Mouse (Mus musculus): Measurements from ENCODE around the gene Fam92b.

Gene Fam92b

GRCm38 (mm10) chr8:120152636-120153035, 24.6 kb downstream of the Fam92b start:
- DNase-seq (ENCODE audit: low spot score) = no peak

DNA sequence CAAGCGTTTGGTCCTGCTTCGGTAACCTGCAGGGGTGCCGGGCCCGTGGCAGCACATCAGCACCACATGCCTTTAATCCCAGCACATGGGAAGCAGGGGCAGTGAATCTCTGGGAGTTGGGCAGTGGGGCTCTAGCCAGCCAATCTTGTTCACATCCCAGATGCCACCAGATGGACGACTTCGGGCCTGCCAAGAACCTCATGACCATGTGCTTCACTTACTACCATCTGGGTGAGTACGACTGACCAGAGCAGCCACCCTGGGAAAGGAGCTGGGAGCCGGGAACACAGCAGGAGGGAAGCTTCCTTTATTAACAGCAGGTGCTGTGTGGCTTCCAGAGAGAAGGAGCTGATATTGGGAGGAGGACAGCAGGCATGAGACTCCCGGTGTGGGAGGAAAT, 26.1 kb downstream of the Fam92b start:
- DNase-seq (ENCODE audit: low spot score) = no peak

DNA sequence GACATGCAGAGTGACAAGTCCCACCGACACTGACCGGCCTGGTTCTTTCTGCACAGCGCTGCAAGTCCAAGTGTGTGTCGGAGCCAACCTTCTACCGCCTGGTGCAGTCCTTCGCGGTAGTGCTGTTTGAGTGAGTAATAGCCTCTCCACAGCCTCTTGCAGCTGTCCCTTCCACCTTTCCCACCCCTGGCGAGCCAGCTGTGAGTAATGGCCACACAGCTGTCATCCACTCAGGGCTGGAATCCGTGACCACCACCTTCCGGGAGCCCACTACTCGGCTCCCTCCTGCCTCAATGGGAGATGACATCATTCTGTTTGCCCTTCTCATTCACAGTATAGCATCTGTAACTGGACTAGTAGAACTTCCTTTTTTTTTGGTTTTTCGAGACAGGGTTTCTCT, 27.2 kb downstream of the Fam92b start:
- DNase-seq (ENCODE audit: low spot score) = no peak

GRCm38 (mm10) chr8:120146051-120146450, 31.2 kb downstream of the Fam92b start:
- no peak for DNase-seq (ENCODE audit: low spot score)

DNA sequence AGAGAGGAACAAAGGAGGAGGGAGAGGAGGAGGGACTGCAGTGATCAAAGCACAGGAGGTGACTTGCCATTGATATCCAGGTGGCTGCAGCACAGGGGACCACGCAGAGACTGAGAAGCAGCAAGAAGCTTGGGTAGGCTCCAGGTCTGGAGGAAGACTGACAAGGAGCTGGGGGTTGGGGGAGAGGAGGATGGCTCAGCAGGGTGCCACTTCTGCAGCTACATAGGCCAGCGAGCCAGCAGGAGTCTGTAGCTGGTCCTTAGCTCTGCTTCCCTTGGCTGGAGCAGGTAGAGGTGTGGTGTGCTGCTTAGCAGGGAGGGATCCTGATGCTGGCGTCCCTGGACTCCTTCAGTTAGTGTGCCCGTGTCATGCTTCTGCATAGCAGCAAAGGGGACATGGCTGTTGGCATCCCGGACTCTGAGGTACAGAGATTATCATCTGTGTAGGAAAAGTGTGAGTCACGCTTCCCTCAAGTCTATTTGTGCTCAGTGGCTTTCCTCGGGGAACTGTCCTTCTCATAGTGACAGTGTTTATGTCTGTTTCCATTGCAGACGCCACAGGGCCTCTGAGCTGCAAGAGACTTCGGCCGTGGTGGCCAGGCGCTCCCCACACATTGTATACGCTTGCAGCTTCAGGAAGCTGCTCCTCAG, 32.5 kb downstream of the Fam92b start:
- DNase-seq (ENCODE audit: low spot score) = no peak

- DNase-seq (ENCODE audit: low spot score) = no peak
Measured at GRCm38 (mm10) chr8:120143911-120144651, 33.2 kb downstream of the Fam92b start.

DNA sequence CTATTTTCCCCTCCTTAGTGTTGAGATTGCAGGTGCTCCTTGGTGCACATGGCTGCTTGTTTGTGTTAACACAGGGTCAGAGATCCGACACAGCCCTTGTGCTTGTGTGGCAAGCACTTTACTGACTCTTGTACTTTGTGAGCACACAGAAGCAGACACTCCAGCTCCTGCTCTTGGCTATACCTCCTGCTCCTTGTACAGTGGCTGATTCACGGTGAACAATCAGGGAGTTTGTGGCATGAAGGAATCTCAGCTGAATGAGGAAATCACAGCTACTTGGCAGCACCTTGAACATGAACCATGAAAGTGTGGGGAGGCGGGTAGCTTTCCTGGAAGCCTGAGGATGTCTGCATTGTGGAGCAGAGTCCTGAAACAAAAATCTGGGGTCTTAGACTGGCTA, 36.5 kb downstream of the Fam92b start:
- no peak for DNase-seq (ENCODE audit: low spot score)

GRCm38 (mm10) chr8:120138958-120139357, 38.3 kb downstream of the Fam92b start:
- no peak for DNase-seq (ENCODE audit: low spot score)

DNA sequence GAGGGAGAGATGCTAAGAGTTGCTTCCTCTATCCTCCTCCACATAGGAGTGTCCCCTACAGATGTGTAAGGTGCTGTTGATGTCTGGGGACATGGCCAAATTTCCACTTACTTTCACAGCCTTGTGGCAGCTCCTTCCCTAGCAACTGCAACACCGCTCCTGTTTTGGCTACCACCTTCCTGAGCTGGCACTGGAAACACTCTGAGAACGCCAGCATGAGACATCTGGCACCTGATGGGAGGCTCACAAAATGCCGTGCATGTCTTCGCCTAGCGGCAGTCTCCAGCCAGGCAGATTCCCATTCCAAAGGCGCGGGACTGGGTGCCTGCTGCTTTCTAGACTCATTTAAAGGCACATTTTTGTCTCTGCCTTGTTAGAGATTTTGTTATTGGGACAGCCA, 40.6 kb downstream of the Fam92b start:
- DNase-seq (ENCODE audit: low spot score) = no peak

DNA sequence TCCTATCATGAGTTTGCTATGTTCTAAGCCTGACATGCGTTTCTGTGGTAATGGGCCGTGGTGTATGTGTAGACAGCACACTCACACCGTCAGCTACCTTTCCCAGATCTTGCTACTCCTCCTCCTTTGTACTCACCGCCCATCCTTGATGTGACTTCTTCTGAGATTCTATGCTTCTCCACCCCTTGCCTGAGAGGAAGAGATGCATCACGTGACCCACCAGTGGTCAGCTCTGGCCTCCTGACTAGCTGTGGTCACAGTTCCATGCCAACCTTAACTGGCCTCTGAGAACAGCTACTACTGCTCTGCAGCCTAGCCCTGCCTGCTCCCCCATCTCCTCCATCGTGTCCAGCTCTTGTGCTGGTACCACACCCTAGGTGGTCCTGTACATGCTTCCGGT, 41.6 kb downstream of the Fam92b start:
- DNase-seq (ENCODE audit: low spot score) = no peak

DNA sequence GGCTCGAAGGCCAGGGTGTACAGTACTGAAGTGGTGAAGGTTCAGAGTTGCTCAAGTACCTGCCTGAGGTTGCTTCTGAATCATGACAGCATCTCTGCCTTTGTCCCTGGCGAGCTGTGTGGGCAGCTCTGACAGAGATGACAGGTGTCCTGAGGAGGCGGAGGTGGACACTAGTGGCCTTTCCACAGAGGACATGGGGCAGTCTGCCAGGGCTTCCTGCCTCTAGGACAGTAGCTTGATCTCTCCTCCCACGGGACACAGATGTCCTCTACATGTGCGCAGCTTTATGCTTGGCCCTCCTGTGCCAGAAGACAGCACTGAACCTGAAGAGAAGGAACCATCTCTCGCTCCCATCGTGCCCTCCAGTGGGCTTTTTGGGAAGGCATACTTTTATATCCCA, 44.1 kb downstream of the Fam92b start:
- no peak for DNase-seq (ENCODE audit: low spot score)

DNA sequence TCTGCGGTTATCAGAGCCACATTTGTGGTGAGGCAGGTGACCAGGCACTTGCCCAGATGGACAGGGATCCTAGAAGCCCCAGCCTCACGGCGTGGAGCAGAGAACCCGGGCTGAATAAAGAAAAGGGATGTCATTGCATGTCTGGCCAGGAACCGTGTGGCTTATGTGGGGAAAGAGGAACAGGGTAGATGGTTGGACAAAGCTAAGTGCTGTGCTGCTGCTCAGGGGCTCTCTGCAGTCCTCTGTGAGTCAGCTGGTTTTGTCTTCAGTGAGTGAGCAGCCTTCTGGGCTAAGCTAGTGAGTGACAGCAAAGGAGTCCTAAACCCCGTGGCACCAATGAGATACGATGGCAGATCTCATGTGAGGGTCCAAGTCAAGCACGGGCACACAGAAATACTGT, 46.1 kb downstream of the Fam92b start:
- DNase-seq (ENCODE audit: low spot score) = no peak

DNA sequence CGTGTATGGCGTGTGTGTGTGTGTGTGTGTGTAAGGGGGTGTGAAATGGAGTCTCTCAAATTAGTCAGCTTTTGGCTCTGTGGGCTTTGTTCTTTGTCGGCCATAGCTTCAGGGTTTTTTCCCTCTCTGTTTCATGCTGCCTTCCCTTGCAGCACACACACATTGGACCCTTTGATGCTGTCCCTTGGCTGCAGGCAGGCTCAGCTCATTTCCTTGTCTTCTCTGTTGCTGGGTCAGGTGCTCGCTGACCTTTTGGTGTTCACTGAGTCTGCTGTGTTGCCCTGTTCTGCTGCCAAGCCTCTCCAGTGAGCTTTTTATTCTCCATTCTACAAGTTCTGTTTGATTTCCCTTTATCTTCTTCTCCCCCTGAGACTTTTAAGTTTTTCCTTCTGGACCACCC, 47.7 kb downstream of the Fam92b start:
- no peak for DNase-seq (ENCODE audit: low spot score)

- DNase-seq (ENCODE audit: low spot score) = no peak
Measured at GRCm38 (mm10) chr8:120126357-120127161, 50.7 kb downstream of the Fam92b start.

DNA sequence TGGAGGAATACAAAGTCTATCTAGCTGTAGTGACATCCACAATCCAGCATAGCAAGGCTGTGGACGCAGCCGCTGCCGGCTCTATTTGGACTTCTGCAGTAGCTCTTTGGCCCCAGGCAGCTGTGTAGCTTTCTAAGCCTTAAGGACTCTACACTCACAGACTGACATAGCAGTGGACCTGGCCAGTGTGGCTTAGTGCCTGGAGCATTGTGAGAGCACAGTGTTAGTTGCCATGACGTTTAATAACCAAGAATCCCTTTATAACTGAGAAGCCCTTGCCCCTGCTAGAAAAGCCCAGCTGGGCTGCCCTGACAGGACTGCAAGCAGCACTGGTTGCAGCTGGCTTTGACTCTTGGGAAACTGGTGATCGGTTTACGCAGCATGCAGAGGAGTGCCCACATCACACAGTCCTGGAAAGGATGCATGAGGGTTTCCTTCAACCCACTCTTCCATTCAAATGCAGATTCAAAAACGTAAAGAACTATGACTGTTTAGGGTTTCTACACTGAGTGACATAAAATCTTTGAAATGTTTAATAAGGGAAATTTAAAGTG, 52.4 kb downstream of the Fam92b start:
- no peak for DNase-seq (ENCODE audit: low spot score)

- DNase-seq (ENCODE audit: low spot score) = no peak
Measured at GRCm38 (mm10) chr8:120124261-120124660, 53.0 kb downstream of the Fam92b start.

DNA sequence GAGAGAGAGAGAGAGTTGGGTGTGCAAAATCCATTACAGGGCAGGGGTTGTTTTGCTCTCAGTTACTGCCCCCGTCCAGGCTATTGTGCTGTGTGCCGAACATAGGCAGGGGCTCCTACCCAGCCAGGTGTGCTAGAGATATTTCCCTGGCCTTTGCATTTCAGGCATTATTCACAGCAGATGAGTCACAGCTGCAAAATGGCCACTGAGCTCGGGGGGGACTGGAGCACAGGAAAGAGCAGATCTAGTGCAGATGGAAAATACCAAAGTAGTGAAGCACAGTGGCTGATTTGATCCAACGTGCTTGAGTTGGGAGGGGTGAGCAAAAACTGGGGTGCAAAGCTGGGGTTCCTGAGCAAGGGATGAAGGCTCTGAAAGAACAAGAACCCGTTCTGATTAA, 56.3 kb downstream of the Fam92b start:
- no peak for DNase-seq (ENCODE audit: low spot score)

- DNase-seq (ENCODE audit: low spot score) = no peak
Measured at GRCm38 (mm10) chr8:120119931-120120330, 57.3 kb downstream of the Fam92b start.

- DNase-seq (ENCODE audit: low spot score) = no peak
Measured at GRCm38 (mm10) chr8:120119429-120119828, 57.8 kb downstream of the Fam92b start.

- no peak for DNase-seq (ENCODE audit: low spot score)
Measured at GRCm38 (mm10) chr8:120118847-120119246, 58.4 kb downstream of the Fam92b start.

DNA sequence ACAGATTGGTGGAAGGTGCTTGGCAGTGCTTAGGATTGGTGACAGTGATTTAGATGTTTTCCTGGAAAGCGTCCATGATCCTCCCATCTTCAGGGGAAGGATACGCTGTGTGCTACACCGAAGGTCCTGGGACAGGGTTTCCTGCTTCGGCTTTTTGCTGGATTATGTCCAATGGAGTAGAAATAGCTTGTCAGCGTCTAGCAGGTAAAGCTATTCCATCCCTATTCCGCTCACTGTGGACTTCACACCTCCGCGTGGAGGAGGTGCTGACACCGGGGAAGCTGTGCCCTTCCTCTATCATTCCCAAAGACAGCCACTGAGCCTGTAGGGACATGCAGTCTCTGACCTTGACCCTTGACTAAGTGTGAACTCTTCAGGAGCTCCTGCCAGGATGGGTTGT, 59.1 kb downstream of the Fam92b start:
- no peak for DNase-seq (ENCODE audit: low spot score)

- no peak for DNase-seq (ENCODE audit: low spot score)
Measured at GRCm38 (mm10) chr8:120116600-120116999, 60.7 kb downstream of the Fam92b start.
